Mouse (Mus musculus) CH12.LX (cell line): ENCODE results near the gene Herc6. TPM values are rescaled to one million over a fixed set of nuclear protein-coding genes. Genes with fewer than 3 reads are reported as not detected.

ENCODE experiments used
- DNase-seq: peaks from one replicate; pipeline ENCODE4 v3.0.0-alpha.2; 2013; ENCODE audit errors: extremely low read depth
- H3K27ac ChIP-seq: 2 replicates; pipeline ENCODE4 v1.5.1; 2012; ENCODE audit warnings: low read depth, mild to moderate bottlenecking, control low read depth, moderate library complexity; ENCODE audit not compliant: insufficient read depth
- H3K27me3 ChIP-seq: replicated peaks from 2 replicates; pipeline ENCODE3; 2012; ENCODE audit warnings: inconsistent platforms
- H3K36me3 ChIP-seq, 2 experiments: replicated peaks in 1 of 2; 2 replicates each; pipeline versions ENCODE3 to v1.6.1; 2012; ENCODE audit warnings: inconsistent platforms in 1 of 2, low read length in 1 of 2, mild to moderate bottlenecking in 1 of 2, mixed read lengths in 1 of 2, moderate library complexity in 1 of 2; ENCODE audit not compliant: control insufficient read depth in 1 of 2, insufficient read depth in 1 of 2
- H3K4me1 ChIP-seq, 2 experiments: 2 replicates each; pipeline ENCODE4 v1.6.1; 2012; ENCODE audit warnings: inconsistent platforms in 1 of 2, moderate library complexity in 1 of 2; ENCODE audit not compliant: insufficient read depth in 2 of 2, control insufficient read depth in 1 of 2
- H3K4me2 ChIP-seq: 2 replicates; pipeline ENCODE4 v1.6.1; 2012; ENCODE audit warnings: low read depth, mild to moderate bottlenecking, control low read depth; ENCODE audit not compliant: poor library complexity, insufficient read depth, severe bottlenecking
- H3K4me3 ChIP-seq, 3 experiments: fragments of 150-350 bp in 1 of 3; sonication (generic) in 1 of 3; replicated peaks in 1 of 3; 2 replicates each; pipeline versions ENCODE3 to v1.5.1; 2011 to 2012; ENCODE audit warnings: low read depth in 2 of 3, low read length in 2 of 3, mild to moderate bottlenecking in 2 of 3, moderate library complexity in 2 of 3, control low read depth in 1 of 3, improper control_type of control experiment in 1 of 3, inconsistent platforms in 1 of 3, mixed read lengths in 1 of 3; ENCODE audit not compliant: poor library complexity in 1 of 3
- H3K79me2 ChIP-seq: replicated peaks from 2 replicates; pipeline ENCODE4 v1.6.1; 2012; ENCODE audit warnings: mild to moderate bottlenecking, moderate library complexity; ENCODE audit not compliant: control insufficient read depth, poor library complexity, insufficient read depth, severe bottlenecking; ENCODE audit errors: extremely low read depth
- H3K9ac ChIP-seq: 2 replicates; pipeline ENCODE4 v1.6.1; 2012; ENCODE audit warnings: low read depth, mild to moderate bottlenecking, control low read depth, moderate library complexity; ENCODE audit not compliant: insufficient read depth
- H3K9me3 ChIP-seq: replicated peaks from 2 replicates; pipeline ENCODE3; 2012; ENCODE audit warnings: low read length, inconsistent platforms, mixed read lengths
- BHLHE40 ChIP-seq: IDR thresholded peaks from 2 replicates; pipeline ENCODE4 v1.6.1; 2011; ENCODE audit warnings: mild to moderate bottlenecking, low read depth, low read length, improper control_type of control experiment
- CTCF ChIP-seq, 2 experiments: IDR thresholded peaks in 1 of 2; conservative IDR thresholded peaks in 1 of 2; 2 replicates each; pipeline ENCODE4 v1.5.1; 2011 to 2012; ENCODE audit warnings: low read depth in 2 of 2, low read length in 2 of 2, improper control_type of control experiment in 1 of 2, inconsistent platforms in 1 of 2, mild to moderate bottlenecking in 1 of 2, moderate library complexity in 1 of 2
- E2F4 ChIP-seq: IDR thresholded peaks from 2 replicates; pipeline ENCODE4 v1.6.1; 2011; ENCODE audit warnings: low read depth, low read length, improper control_type of control experiment; ENCODE audit not compliant: insufficient replicate concordance
- ELF1 ChIP-seq: IDR thresholded peaks from 2 replicates; pipeline ENCODE4 v1.6.1; 2014; ENCODE audit warnings: low read depth, mild to moderate bottlenecking, inconsistent platforms, low read length, improper control_type of control experiment
- EP300 ChIP-seq: IDR thresholded peaks from 2 replicates; pipeline ENCODE4 v1.6.1; 2011; ENCODE audit warnings: low read length, improper control_type of control experiment
- JUN ChIP-seq: IDR thresholded peaks from 2 replicates; pipeline ENCODE4 v1.6.1; 2011; ENCODE audit warnings: low read depth, mild to moderate bottlenecking, low read length, improper control_type of control experiment, moderate library complexity; ENCODE audit not compliant: insufficient read depth
- JUND ChIP-seq: conservative IDR thresholded peaks from 2 replicates; pipeline ENCODE4 v1.6.1; 2011; ENCODE audit warnings: low read depth, low read length, improper control_type of control experiment
- MXI1 ChIP-seq: IDR thresholded peaks from 2 replicates; pipeline ENCODE4 v1.6.1; 2011; ENCODE audit warnings: mild to moderate bottlenecking, low read depth, low read length, improper control_type of control experiment
- NRF1 ChIP-seq: IDR thresholded peaks from 2 replicates; pipeline ENCODE4 v1.6.1; 2014; ENCODE audit warnings: low read depth, mild to moderate bottlenecking, inconsistent platforms, low read length, improper control_type of control experiment, moderate library complexity
- POLR2A ChIP-seq: IDR thresholded peaks from 2 replicates; pipeline ENCODE4 v1.6.1; 2011; ENCODE audit warnings: low read depth, mild to moderate bottlenecking, improper control_type of control experiment, low read length
- RCOR1 ChIP-seq: conservative IDR thresholded peaks from 2 replicates; pipeline ENCODE4 v1.6.1; 2012; ENCODE audit warnings: low read depth, mild to moderate bottlenecking, inconsistent platforms, low read length, improper control_type of control experiment
- SIN3A ChIP-seq: IDR thresholded peaks from 2 replicates; pipeline ENCODE4 v1.6.1; 2012; ENCODE audit warnings: low read length, improper control_type of control experiment, inconsistent platforms
- SMC3 ChIP-seq: IDR thresholded peaks from 2 replicates; pipeline ENCODE4 v1.6.1; 2011; ENCODE audit warnings: low read depth, low read length, improper control_type of control experiment
- TCF12 ChIP-seq: IDR thresholded peaks from 2 replicates; pipeline ENCODE4 v1.6.1; 2014; ENCODE audit warnings: low read depth, mild to moderate bottlenecking, inconsistent platforms, low read length, improper control_type of control experiment
- USF2 ChIP-seq: conservative IDR thresholded peaks from 2 replicates; pipeline ENCODE4 v1.6.1; 2011; ENCODE audit warnings: low read depth, low read length, improper control_type of control experiment
- ZKSCAN1 ChIP-seq: IDR thresholded peaks from 2 replicates; pipeline ENCODE4 v1.6.1; 2012; ENCODE audit warnings: low read depth, inconsistent platforms, low read length, improper control_type of control experiment, borderline replicate concordance
- ZNF384 ChIP-seq: IDR thresholded peaks from 2 replicates; pipeline ENCODE4 v1.6.1; 2012; ENCODE audit warnings: low read depth, low read length, improper control_type of control experiment, inconsistent platforms
- dilution Hi-C: fragments of 300-500 bp; cut with MboI; formaldehyde crosslinking; loops from 2 replicates; pipeline ENCODE4 v1.14.3; 2020; ENCODE audit warnings: low sequenced_read_pairs; ENCODE audit not compliant: extremely low pct_unique_long_range_greater_than_20kb, extremely low pct_ligation_motif_present
- in situ Hi-C: fragments of 300-500 bp; cut with MboI; formaldehyde crosslinking; loops from 3 replicates; pipeline ENCODE4 v1.14.3; 2019; ENCODE audit warnings: low sequenced_read_pairs, low pct_ligation_motif_present, low pct_unique_long_range_greater_than_20kb, mixed read lengths
- polyA plus RNA-seq: library from polyadenylated mRNA; unstranded; fragments of >175 nt; gene quantifications from 2 replicates; pipeline ENCODE4 v1.2.1, GENCODE M21; 2012; ENCODE audit warnings: low read depth; ENCODE audit not compliant: insufficient read length
- total RNA-seq, 2 experiments: library from RNA; depleted of rRNA; stranded (reverse); fragments of 300-350 nt in 1 of 2; fragments of >200 nt in 1 of 2; gene quantifications; 2 replicates each; pipeline ENCODE4 v1.2.3; 2012 to 2014

The Herc6 gene
- total and polyA plus RNA-seq, 3 experiments = 9.0 to 18.9 (median 14.4) TPM

- no peaks in the 10 kb centered on the region for H3K36me3 ChIP-seq
- dilution Hi-C loops = no loop called here
These were observed 17.3 kb upstream of the Herc6 start for GRCm38 (mm10) chr6:57563454-57563853.

GRCm38 (mm10) chr6:57565452-57565851 is 15.3 kb upstream of the Herc6 start:
- TF ChIP-seq NRF1 (no peak), BHLHE40 (no peak), CTCF (conservative IDR thresholded peaks at IDR 0.05 in 1 of 2, IDR thresholded peaks at IDR 0.05 in 1 of 2; ENCODE audit: low read depth in 2 of 2, low read length in 2 of 2) (no peak)
- dilution Hi-C loops = no loop called here

More at GRCm38 (mm10) chr6:57563454-57563853, 17.3 kb upstream of the Herc6 start:
- DNase-seq = no peak
- H3K4me1 ChIP-seq = no peaks in the 10 kb centered on the region
- in situ Hi-C loops = loop anchor here (10.0 to 25.0 kb wide), 3 partner anchors 151 to 759 kb away; partner anchors contain the start of genes Vmn1r19 and Vmn1r21
- H3K27me3 ChIP-seq = no peaks in the 10 kb centered on the region
- no peak overlapping the region for H3K9ac ChIP-seq
- H3K4me3 ChIP-seq = no peak overlapping the region
- peaks cover 6% of the 10 kb centered on the region for H3K9me3 ChIP-seq
- H3K27ac ChIP-seq = no peak overlapping the region
- TF ChIP-seq MXI1 (no peak), POLR2A (no peak), USF2 (no peak), ZKSCAN1 (no peak), TCF12 (no peak), JUN (no peak), E2F4 (no peak), JUND (no peak), RCOR1 (no peak), SIN3A (no peak), ELF1 (no peak), BHLHE40 (no peak), EP300 (no peak), CTCF (conservative IDR thresholded peaks at IDR 0.05 in 1 of 2, IDR thresholded peaks at IDR 0.05 in 1 of 2; ENCODE audit: low read depth in 2 of 2, low read length in 2 of 2) (no peak), SMC3 (no peak), ZNF384 (no peak)
- H3K4me2 ChIP-seq = no peak overlapping the region
- no peaks in the 10 kb centered on the region for H3K79me2 ChIP-seq

More at GRCm38 (mm10) chr6:57565452-57565851, 15.3 kb upstream of the Herc6 start:
- no peak overlapping the region for H3K9ac ChIP-seq
- H3K79me2 ChIP-seq = no peaks in the 10 kb centered on the region
- H3K4me2 ChIP-seq = no peak overlapping the region
- H3K4me1 ChIP-seq = peaks cover 0 to 3% of the 10 kb centered on the region in 2 experiments; a peak in 1 of 4 replicates
- no peak overlapping the region for H3K27ac ChIP-seq
- in situ Hi-C loops = loop anchor here (10.0 to 25.0 kb wide), 3 partner anchors 153 to 761 kb away; partner anchors contain the start of genes Vmn1r19 and Vmn1r21
- H3K27me3 ChIP-seq = no peaks in the 10 kb centered on the region
- peaks cover 6% of the 10 kb centered on the region for H3K9me3 ChIP-seq
- no peak for DNase-seq
- no peaks in the 10 kb centered on the region for H3K36me3 ChIP-seq
- H3K4me3 ChIP-seq = no peak overlapping the region
